Mouse (Mus musculus) layer of hippocampus, postnatal 25 days (tissue): ENCODE data around the gene Pxt1. TPM values are rescaled to one million over a fixed set of nuclear protein-coding genes. Genes with fewer than 3 reads are reported as not detected.
"Not testable (repeated sequence)": the region's sequence is repeated elsewhere in the genome, so short reads cannot be mapped to it uniquely, and the experiment has no call there.

Source experiments
- DNase-seq, 2 experiments: peaks; one replicate each; pipeline ENCODE4 v3.0.0; 2022; ENCODE audit warnings: mixed read lengths in 2 of 2, low spot score in 1 of 2; ENCODE audit errors: extremely low spot score in 1 of 2
- total RNA-seq, 2 experiments: library from RNA; stranded (reverse); gene quantifications; 2 replicates each; pipeline ENCODE4 v1.2.3; 2021

Pxt1 gene
- not detected for total RNA-seq

DNA sequence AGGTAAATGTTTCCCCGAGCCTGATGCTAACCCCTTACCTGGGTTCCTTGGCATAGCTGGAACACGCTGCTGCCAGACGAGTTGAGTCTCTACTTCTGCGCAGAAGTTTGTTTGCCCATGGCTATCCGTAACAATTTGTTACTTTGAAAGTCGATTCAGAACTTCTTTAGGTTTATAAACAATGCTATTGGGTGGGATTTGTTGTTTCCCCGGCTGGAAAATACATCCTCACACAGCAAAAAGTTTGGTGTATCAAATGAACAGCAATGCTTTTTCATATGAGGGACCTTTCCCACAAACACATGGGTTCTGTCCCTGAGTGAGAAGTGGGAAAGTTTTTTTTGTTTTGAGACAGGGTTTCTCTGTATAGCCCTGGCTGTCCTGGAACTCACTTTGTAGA, at the start of gene Pxt1:
Gene Pxt1, minus strand, starts transcription at position 101 of the 400 bp plus-strand sequence.
- no peak for DNase-seq

DNA sequence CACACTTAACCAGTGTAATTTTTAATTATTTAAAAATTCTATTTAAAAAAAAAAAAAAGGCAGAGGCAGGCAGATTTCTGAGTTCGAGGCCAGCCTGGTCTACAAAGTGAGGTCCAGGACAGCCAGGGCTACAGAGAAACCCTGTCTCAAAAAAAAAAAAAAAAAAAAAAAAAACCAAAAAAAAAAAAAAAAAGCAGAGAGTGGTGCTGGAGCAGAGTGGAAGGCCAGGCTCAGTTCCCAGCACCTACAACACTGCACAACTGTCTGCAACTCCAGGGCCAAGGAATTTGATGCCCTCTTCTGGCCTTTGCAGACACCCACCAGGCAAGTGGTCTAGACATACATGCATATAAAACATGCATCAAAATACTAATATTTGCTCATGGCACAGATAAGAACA, 49.4 kb upstream of the Pxt1 start:
- not testable (repeated sequence) for DNase-seq

DNA sequence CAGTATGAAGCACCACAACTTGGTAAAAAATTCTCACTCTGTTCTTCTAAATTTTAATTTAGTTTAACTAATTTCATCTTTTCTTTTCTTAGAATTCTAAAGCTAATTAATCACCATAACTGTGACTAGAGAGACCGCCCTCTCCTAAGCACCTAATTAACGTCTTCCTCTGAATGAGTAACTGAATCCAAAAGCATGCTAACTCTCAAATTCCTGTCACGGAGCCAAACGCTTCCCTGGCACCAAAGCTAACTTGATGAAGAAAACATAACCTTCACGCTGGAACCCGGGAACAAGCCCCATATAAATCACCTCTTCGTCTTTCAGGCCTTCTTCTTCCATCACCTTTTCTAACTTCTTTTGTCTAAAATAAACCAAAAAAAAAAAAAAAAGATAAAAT, 48.5 kb upstream of the Pxt1 start:
- DNase-seq = peak in 1 of 2 experiments; percentile 24

DNA sequence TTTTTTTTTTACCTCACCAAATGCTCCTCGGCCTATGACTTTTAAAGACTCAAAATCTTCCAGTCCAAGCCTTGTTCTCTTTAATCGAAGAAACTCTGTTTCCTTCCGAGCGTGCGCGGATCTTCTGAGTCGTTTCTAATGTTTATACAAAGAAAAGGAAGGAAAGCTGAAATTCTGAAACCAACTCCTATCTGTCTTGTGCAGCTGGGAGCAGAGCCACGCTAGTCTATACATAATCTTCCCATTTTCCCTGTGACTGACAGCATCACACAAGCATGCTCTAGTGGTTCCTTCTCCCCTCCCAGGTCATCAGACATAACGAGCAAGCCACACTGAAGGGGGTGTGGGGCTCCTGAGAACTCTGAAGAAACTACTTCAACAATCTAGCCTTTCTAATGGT, 47.6 kb upstream of the Pxt1 start:
- no peak for DNase-seq

DNA sequence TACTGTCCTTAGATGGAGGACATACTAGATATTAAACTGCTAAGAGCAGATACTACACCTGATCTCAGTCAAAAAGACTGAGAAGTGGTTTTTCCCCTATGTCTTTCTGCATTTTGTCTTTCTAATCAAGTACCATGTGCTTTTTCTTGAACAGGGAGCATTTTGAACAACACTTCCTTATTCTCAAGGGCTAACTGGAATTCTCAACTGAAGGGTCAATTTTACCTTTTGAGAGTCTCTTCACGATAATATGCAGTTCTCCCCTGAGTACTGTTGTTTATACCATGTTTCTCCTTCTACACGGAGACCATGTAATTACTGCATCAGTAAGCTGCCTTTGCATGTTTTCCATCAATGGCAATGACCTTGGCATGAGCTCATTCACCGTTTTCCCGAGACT, 46.4 kb upstream of the Pxt1 start:
- no peak for DNase-seq

DNA sequence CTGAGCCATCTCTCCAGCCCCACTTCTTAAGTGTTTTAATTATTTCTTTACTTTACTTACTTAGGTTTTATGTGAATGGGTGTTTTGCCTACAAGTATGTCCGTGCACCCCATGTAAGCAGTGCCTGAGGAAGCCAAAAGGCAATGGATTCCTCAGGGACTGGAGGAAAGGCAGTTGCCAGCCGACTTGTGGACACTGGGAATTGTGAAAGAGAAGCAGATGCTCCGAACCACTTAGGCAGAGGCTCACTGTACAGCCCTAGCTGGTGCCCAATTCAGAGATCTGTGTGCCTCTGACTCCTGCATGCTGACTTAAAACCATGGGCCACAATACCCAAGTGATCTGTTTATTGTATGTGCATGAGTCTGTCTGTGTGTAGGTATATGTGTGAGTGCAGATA, 45.4 kb upstream of the Pxt1 start:
- DNase-seq = no peak

DNA sequence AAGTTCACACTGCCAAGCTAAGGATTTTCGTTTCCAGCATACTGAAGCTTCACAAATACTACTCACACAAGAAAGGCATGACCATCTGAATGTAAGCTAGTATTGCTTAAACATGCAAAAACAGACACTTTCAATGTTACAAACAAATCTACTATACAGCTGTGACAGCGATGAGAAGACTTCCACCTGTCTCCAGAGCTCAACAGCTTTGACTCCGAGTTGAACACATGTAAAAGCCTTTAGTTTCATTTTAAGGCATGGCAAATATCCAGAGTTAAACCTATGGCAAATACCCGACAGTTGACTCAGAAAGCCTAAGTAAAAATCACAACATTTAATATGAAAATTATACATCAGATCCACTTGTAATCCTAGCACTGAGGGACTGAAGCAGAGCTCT, 44.7 kb upstream of the Pxt1 start:
- DNase-seq = no peak

DNA sequence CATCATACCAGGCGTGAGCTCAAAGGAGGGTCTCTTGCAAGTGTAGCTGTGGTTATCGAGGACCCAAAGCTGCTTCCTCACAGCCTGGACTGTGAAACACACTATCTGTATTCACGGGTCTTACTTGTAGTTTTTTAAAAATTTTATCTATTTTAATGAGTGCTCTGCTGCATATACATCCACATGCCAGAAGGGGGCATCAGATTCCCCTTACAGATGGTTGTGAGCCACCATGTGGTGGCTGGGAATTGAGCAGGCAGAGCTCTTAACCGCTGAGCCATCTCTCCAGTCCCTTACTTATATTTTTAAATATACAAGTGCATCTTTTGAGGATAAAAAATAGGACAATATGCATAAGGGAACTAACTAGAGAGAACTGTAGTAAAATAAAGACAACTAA, 44.1 kb upstream of the Pxt1 start:
- no peak for DNase-seq

DNA sequence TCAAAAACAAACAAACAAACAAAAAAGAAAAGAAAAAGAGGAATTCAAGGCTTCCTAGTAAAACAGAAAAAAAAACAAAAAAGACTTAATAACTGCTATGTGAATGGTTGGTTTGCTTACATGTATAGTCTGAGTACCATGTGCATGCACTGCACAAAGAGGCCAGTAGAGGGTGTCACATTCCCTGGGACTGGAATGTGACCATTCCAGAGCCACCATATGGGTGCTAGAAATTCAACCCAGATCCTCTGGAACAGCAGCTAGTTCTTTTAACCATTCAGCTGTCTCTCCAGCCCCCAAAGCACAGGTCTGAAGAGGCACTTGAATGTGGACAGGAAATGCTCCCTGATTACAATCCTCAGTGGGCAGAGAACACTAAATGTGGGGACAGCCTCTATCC, 43.2 kb upstream of the Pxt1 start:
- no peak for DNase-seq

DNA sequence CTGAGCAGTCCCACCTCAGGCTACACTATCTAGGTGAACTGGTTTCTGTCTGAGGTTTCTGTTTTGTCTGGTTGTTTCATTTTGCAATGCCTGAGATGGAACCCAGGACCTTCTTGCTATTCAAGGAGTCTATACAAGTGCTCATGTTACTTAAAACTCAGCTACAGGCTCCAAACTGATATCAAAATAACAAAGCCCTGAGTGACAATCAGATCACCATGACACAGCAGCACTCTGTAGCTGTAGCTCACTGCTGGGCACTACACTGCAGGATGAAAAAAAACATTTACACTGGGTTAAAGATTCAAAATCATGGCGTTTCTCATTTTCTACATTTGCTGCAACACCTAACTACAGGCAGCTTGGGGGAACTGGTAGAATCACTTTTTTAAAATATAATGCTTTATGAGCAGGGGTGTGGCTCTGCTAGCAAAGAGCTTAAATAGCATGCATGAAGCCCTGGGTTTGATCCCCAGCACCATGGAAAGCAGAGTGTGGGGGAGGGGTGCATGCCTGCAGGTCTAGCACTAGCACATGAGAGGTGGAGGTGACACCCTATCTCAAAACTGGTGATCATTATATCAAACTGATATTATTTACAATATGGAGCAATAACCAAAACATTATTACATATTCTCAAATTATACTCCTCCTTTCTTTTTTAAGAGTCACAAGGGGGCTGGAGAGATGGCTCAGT, 41.2 kb upstream of the Pxt1 start:
- DNase-seq = no peak

DNA sequence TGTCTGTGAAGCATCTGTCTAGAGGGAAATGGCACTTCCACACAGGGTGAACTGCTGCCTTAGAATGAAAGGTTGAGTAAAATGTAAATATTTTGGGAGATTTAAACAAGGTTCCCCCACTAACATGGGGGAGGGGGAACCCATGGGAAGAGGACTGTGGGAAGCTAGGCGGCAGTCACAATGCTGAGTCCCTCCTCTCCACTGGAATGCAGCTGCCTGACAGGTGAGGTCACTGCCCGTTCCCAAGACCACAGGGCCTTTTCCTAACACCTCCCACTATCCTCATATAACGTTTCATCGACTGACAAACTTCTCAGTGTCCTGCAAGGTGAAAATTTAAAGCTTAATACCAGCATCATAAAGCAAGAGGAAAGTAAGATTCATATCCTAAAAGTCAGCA, 39.0 kb upstream of the Pxt1 start:
- DNase-seq = no peak

DNA sequence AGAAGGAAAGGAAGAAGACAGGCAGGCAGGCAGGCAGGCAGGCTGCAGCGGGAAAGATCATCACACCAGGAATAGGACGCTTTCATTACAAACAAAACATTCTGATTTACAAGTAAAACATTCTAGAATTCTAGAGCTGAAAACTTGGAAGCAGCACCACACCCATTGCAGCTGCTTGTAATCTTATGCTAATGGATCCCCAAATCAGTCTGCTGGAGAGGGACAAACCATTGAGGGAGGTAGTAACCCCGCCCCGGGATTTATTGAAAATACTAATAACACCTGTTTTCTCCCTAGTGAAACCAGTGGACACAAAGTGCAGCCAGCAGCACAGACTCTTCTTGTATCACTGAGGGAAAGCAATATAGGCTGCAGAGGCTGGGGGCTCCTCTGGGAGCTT, 37.4 kb upstream of the Pxt1 start:
- no peak for DNase-seq

DNA sequence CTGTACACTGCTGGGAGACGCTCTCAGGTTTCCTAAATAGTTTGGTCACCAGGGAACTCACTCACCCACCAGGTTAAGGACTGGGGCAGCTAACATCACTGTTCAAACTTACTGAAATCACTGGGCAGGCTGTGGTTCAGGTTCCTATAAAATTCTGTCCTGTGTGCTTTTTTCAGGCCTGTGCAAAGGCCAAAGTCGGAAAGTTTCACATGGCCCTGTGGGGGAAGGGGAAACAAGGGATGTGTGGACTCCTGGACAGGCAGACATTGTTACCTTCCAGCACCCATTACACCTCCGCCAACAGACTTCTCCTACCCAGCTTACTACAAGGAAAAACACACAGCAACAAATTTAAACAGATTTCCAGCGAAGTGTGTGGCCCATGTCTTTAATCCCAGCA, 35.5 kb upstream of the Pxt1 start:
- no peak for DNase-seq

DNA sequence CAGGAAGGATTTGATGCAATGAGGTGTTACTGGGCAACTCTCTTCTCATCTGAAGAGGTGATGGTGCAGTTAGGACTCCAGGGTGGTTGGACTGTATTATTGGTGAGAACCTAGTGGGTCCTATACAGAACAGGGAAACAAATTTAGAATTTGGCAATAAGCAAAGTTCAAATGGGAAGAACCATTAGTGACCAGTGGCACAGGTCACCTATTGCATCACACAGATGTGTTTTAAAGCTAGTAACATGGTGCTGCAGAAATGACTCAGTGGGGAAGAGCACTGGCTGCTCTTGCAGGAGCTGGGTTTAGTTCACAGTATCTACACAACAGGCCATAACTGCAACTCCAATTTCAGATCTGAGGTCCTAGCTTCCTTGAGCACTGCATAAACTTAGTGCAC, 26.5 kb upstream of the Pxt1 start:
- no peak for DNase-seq

DNA sequence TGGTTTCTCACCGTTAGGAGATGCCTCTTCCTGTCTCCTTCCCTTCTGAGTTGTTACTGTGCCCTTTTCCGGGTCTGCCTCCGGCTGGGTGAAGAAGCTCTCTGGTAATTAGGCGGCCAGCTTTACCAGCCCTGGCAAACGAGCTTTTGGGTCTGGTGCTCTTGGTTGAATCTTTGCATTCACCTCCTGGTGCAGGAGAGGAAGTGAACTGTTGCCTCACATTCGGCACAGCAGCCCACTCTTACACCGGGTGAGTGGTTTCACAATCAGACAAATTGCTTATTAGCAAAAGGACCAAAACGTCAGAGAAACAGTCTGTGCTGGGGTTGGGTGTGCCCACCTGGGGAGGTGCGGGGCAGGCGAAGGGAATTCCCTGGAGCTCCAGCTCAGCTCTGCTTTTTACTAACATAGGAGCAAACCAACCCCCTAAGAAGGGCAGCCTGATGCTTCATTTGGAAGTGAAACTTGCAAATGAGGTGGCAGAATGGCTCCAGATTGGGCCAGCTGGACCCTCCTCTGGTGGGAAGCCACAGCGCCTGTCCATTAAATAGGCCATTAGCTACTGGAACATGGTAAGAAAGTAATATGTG, 23.5 kb upstream of the Pxt1 start:
- no peak for DNase-seq

DNA sequence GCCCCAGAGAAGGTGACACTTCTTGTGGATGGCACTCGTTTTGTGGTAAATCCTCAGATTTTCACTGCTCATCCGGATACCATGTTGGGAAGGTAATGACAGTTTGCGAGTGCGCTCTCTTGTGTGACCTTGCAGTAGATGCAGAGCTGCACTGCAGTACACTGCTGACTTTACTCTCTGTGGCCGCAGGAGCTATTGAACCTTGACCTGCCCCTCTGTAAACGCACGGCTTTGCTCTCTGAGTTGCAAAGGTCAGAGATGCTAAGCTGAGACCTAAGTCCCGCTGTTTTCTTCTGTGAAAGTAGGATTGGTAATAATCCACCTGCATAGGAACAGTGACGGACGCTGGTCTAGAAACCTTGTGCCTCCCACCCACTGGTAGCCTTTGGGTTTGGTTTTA, 18.0 kb upstream of the Pxt1 start:
- DNase-seq = no peak

DNA sequence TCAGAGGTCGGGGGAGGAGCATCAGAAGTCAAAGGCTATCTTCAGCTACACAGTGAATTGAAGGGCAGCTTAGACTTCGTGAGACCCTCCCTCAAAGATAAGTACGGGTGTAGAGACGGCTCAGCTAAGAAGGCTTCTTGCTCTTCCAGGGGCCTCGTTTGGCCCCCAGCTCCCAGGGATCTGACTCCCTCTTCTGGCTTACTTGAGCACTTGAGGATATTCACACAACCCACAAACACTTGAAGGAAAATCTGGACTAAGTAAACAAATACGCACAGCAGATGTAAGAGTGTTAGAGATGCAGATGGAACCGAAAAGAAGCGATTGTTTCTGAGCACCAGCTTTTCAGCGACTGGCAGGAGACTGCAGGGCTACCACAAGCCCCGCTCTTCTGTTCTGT, 17.0 kb upstream of the Pxt1 start:
- no peak for DNase-seq

DNA sequence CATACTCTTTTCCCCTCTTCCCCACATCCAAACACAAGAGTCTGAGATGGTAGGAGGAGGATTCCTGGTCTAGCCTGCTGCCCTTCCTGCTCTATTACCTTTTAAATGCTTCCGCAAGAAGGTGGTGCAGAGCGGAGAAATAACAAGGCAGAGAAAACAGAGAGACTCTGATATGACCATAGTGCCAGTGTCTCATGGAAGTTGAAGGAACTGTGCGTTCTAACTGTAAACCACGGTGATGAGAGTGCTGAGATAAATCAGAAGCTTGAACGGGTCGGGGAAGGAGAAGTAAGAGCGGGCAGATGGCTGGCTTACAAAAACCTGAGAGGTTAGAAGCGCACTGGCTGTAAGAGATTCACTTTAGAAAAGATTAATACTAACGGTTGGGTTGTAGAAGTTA, 10.8 kb upstream of the Pxt1 start:
- DNase-seq = no peak

DNA sequence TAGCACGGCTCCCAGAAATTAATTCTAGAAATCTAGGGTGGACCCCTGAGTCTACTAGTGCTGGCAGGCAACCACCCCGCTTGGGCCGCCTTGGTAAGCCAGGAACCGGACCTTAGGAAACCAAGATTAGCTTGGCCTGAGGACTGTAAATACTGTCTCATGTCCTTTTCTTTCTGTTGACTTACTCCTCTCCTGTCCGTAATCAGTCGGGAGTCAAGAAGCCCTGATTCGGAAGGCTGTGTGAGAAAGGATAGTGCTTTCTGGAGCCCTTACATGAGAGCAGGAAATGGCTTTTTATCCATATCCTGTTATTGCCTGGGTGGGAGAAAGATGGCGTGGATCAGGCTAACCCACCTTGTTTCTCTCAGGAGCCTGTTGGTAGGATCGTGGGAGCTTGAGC, 9.6 kb upstream of the Pxt1 start:
- DNase-seq = no peak

DNA sequence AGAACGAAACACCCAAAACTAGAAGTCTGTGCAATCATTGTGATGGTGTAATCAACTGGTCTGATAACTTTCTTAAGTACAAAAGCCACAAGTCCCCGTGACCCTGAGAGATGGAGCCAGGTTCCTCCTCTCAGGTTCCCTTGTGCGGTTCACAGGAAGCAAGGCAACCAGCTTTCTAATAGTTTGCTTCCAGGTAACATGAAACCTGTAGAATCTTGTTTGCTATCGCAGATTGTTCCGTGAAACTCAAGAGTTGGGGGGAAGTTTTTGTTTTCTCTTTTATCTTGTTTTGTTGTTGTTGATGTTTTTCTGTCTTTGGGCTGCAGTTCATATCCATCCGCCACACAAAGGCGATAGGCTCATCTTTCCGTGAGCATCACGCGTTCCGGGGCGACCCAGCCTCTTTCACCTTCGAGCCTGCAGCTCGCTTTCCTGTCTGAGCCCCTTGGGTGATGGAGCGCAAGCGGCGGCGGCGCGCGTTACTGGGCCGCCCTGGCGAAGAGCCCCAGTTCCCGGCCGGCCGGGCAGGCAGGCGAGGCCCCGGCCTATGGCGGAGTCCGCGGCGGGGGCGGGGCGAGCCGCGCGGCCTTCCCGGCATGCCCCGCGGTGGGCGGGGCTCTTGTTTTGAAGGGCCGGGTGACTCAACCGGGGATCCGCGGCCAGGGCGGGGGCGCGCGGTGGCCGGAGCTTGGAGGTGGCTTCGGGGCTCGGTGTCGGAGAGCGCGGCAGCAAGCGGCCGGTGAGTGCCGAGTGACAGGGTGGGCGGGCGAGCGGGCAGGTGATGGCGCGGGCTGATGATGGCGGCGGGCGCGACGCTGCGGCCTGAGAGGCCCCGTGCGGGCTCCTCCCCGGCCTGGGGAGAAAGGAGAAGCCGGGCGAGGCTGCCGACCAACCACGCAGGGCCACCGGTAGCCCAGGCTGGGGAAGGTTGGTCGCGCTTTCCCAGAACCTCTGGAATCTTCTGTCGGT, 8.5 kb upstream of the Pxt1 start, which contains the start of gene Kctd20:
Gene Kctd20, plus strand, starts transcription at position 120 of the 969 bp plus-strand sequence.
- peak; percentile 81 to 94 for DNase-seq

DNA sequence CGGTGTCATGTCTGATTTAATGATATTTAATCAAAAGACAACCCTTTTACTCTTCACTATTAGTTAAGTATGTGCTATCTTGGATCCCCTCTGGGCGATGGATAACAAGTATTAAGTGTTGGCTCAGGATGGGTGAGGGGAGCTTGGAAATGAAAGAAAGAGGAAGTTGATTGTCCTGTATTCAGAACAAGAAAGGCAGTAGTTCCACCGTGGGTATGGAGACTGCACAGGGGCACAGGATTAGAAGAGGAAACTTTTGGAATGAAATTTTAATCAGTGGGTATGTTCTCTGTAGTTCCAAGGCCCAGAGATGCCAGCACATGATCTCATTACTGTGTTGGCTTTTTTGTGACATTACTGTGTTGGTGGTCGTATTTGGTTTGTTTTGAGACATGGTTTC, 7.1 kb upstream of the Pxt1 start:
- no peak for DNase-seq
